Mouse (Mus musculus): ENCODE measurements around the gene Sh3glb1. TPM values are rescaled to one million over a fixed set of nuclear protein-coding genes. Genes with fewer than 3 reads are reported as not detected.

The Sh3glb1 gene
- total and polyA plus RNA-seq, 3 experiments = 52.0 to 189 (median 112) TPM

DNA sequence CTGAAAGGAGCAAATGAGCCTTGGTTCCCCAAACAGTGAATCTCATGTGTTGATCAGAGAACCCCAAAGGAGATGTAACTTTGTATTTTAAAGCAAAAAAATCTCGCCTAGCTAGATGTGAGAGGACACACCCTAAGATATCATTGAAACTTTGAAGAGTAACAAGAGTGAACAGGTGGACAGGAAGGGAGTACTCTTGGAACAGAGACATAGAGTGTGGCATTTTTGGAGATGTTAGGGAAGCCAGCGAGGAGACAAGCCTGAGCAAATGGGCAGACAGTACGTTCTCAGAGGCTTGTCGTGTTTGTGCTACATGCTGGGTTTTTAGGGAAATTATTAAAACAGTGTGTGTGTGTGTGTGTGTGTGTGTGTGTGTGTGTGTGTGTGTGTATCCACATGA is 82.0 kb downstream of the Sh3glb1 start:
- Histone ChIP-seq H3K27me3 (replicated peaks) (peaks cover 1% of the 10 kb centered on the region), H3K79me2 (replicated peaks; ENCODE audit: control insufficient read depth, extremely low read depth, insufficient read depth, poor library complexity, severe bottlenecking) (no peaks in the 10 kb centered on the region), H3K4me1 (ENCODE audit: control insufficient read depth in 1 of 2, insufficient read depth in 2 of 2) (peaks cover 0 to 3% of the 10 kb centered on the region in 2 experiments; a peak in 1 of 4 replicates), H3K27ac (ENCODE audit: insufficient read depth, low read depth) (no peak overlapping the region), H3K36me3 (replicated peaks in 1 of 2; ENCODE audit: control insufficient read depth in 1 of 2, insufficient read depth in 1 of 2, low read length in 1 of 2) (no peaks in the 10 kb centered on the region), H3K9ac (ENCODE audit: insufficient read depth, low read depth) (no peak overlapping the region), H3K4me3 (replicated peaks in 1 of 3; ENCODE audit: low read depth in 2 of 3, low read length in 2 of 3, poor library complexity in 1 of 3) (no peak overlapping the region), H3K4me2 (ENCODE audit: insufficient read depth, low read depth, poor library complexity, severe bottlenecking) (no peak overlapping the region), H3K9me3 (replicated peaks; ENCODE audit: low read length) (peaks cover 4% of the 10 kb centered on the region)
- dilution Hi-C loops (cut with MboI; ENCODE audit: extremely low pct_ligation_motif_present, extremely low pct_unique_long_range_greater_than_20kb, low sequenced_read_pairs) (no loop called here), in situ Hi-C loops (cut with MboI; ENCODE audit: low pct_ligation_motif_present, low pct_unique_long_range_greater_than_20kb, low sequenced_read_pairs) (no loop called here)
- TF ChIP-seq ZC3H11A (IDR thresholded peaks at IDR 0.05; ENCODE audit: low read depth, low read length) = no peak
- no peak for TF ChIP-seq BHLHE40 (IDR thresholded peaks at IDR 0.05; ENCODE audit: low read depth, low read length)
- no peak for TF ChIP-seq JUND (conservative IDR thresholded peaks at IDR 0.05; ENCODE audit: low read depth, low read length)
- no peak for TF ChIP-seq MXI1 (IDR thresholded peaks at IDR 0.05; ENCODE audit: low read depth, low read length)
- no peak for TF ChIP-seq CHD2 (IDR thresholded peaks at IDR 0.05; ENCODE audit: low read length)
- no peak for TF ChIP-seq NRF1 (IDR thresholded peaks at IDR 0.05; ENCODE audit: low read depth, low read length)
- TF ChIP-seq ETS1 (conservative IDR thresholded peaks at IDR 0.05; ENCODE audit: low read depth, low read length) = no peak
- no peak for TF ChIP-seq TCF12 (IDR thresholded peaks at IDR 0.05; ENCODE audit: low read depth, low read length)
- no peak for TF ChIP-seq EP300 (IDR thresholded peaks at IDR 0.05; ENCODE audit: low read length)
- TF ChIP-seq IRF4 (IDR thresholded peaks at IDR 0.05; ENCODE audit: low read depth, low read length) = no peak
- TF ChIP-seq NELFE (IDR thresholded peaks at IDR 0.05; ENCODE audit: low read depth, low read length) = no peak
- no peak for TF ChIP-seq HCFC1 (IDR thresholded peaks at IDR 0.05; ENCODE audit: low read depth, low read length)
- TF ChIP-seq MAX (IDR thresholded peaks at IDR 0.05; ENCODE audit: low read length) = no peak
- no peak for DNase-seq (ENCODE audit: extremely low read depth)

DNA sequence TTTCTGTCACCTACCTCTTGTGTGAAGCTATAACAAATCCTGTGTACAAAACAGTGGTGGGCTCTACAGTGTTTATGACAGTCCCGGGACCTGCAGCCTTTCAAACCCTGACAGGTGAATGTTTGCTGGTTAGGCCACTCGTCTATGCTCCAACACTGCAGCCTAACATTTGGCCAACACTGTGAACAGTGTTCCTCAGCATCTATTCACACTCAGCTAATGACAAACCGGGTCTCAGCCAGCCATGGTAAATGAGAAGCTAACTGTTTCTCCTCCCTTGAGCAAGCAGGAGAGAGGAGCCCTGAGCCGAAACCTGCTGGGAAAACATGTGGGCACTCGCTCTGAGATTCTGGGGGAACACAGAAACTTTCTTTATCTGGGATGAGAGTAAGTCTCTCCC is 84.9 kb downstream of the Sh3glb1 start:
- Histone ChIP-seq H3K9me3 (replicated peaks; ENCODE audit: low read length) (no peaks in the 10 kb centered on the region), H3K9ac (ENCODE audit: insufficient read depth, low read depth) (no peak overlapping the region), H3K27ac (ENCODE audit: insufficient read depth, low read depth) (no peak overlapping the region), H3K36me3 (replicated peaks in 1 of 2; ENCODE audit: control insufficient read depth in 1 of 2, insufficient read depth in 1 of 2, low read length in 1 of 2) (no peaks in the 10 kb centered on the region), H3K4me1 (ENCODE audit: control insufficient read depth in 1 of 2, insufficient read depth in 2 of 2) (peaks cover 0 to 3% of the 10 kb centered on the region in 2 experiments; a peak in 1 of 4 replicates), H3K4me2 (ENCODE audit: insufficient read depth, low read depth, poor library complexity, severe bottlenecking) (no peak overlapping the region), H3K27me3 (replicated peaks) (peaks cover 1% of the 10 kb centered on the region), H3K79me2 (replicated peaks; ENCODE audit: control insufficient read depth, extremely low read depth, insufficient read depth, poor library complexity, severe bottlenecking) (no peaks in the 10 kb centered on the region), H3K4me3 (replicated peaks in 1 of 3; ENCODE audit: low read depth in 2 of 3, low read length in 2 of 3, poor library complexity in 1 of 3) (no peak overlapping the region)
- TF ChIP-seq RCOR1 (conservative IDR thresholded peaks at IDR 0.05; ENCODE audit: low read depth, low read length) = no peak
- TF ChIP-seq CHD1 (IDR thresholded peaks at IDR 0.05; ENCODE audit: low read depth, low read length) = no peak
- TF ChIP-seq CHD2 (IDR thresholded peaks at IDR 0.05; ENCODE audit: low read length) = no peak
- TF ChIP-seq POLR2A (IDR thresholded peaks at IDR 0.05; ENCODE audit: low read depth, low read length) = no peak
- TF ChIP-seq USF2 (conservative IDR thresholded peaks at IDR 0.05; ENCODE audit: low read depth, low read length) = no peak
- no peak for TF ChIP-seq USF1 (IDR thresholded peaks at IDR 0.05; ENCODE audit: low read depth, low read length)
- no peak for TF ChIP-seq POLR2AphosphoS2 (IDR thresholded peaks at IDR 0.05; ENCODE audit: low read depth, low read length)
- TF ChIP-seq MAX (IDR thresholded peaks at IDR 0.05; ENCODE audit: low read length) = no peak
- no peak for TF ChIP-seq MAZ (IDR thresholded peaks at IDR 0.05; ENCODE audit: low read depth, low read length)
- no peak for TF ChIP-seq JUND (conservative IDR thresholded peaks at IDR 0.05; ENCODE audit: low read depth, low read length)
- no peak for TF ChIP-seq MEF2A (IDR thresholded peaks at IDR 0.05; ENCODE audit: borderline replicate concordance, low read depth, low read length)
- no peak for TF ChIP-seq TBP (conservative IDR thresholded peaks at IDR 0.05; ENCODE audit: low read depth, low read length)
- TF ChIP-seq PAX5 (IDR thresholded peaks at IDR 0.05; ENCODE audit: low read length) = no peak
- no peak for TF ChIP-seq CTCF (conservative IDR thresholded peaks at IDR 0.05 in 1 of 2, IDR thresholded peaks at IDR 0.05 in 1 of 2; ENCODE audit: low read depth in 2 of 2, low read length in 2 of 2)
- no peak for TF ChIP-seq SMC3 (IDR thresholded peaks at IDR 0.05; ENCODE audit: low read depth, low read length)
- no peak for TF ChIP-seq NELFE (IDR thresholded peaks at IDR 0.05; ENCODE audit: low read depth, low read length)
- TF ChIP-seq ZMIZ1 (IDR thresholded peaks at IDR 0.05; ENCODE audit: low read depth, low read length) = no peak
- TF ChIP-seq RAD21 (IDR thresholded peaks at IDR 0.05; ENCODE audit: low read depth, low read length) = no peak
- no peak for TF ChIP-seq SIN3A (IDR thresholded peaks at IDR 0.05; ENCODE audit: low read length)
- TF ChIP-seq MYC (IDR thresholded peaks at IDR 0.05; ENCODE audit: low read depth, low read length) = no peak
- dilution Hi-C loops (cut with MboI; ENCODE audit: extremely low pct_ligation_motif_present, extremely low pct_unique_long_range_greater_than_20kb, low sequenced_read_pairs) = no loop called here
- in situ Hi-C loops (cut with MboI; ENCODE audit: low pct_ligation_motif_present, low pct_unique_long_range_greater_than_20kb, low sequenced_read_pairs) = no loop called here
- no peak for DNase-seq (ENCODE audit: extremely low read depth)

Measured in CH12.LX (cell line).